Mouse (Mus musculus) A20 (cell line): ENCODE data around the gene Amt.

Source experiments
- DNase-seq: peaks from one replicate; pipeline ENCODE4 v3.0.0-alpha.2; 2011; ENCODE audit warnings: low read depth, low spot score

Amt gene

DNA sequence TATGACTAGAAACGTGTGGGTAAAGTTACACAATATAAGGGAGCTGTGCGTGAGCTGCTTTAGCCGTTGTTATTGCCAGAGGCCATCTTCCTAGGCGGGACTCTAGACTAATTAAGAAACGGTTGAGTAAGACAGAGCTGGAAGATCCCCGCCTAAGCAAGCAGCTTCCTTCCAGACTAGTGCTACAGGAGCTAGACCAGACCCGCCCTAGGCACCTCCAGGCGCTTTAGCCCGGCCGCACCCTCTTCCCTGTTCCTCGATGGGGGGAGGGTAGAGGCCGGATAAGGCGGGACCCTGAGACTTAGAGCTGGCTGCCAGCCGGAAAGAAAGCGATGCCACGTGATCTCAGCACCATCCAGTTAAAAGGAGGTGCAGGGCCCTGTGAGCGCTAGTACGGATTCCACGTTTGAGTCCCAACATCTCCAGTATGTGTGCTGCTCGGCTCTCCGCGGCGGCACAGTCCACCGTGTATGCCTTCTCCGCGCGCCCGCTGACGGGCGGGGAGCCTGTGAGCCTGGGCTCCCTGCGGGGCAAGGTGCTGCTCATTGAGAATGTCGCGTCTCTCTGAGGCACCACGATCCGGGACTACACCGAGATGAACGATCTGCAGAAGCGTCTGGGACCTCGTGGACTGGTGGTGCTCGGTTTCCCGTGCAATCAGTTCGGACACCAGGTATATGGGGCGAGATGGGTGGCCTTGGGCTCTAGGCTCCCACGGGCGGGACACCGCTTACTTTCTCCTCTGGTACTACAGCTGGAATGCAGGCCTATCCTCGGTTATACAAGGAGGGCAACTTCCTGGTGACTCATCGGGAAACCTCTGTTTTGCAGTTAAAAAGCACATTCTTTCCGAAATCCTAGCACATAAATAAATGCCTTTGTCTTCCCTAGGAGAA, 42.5 kb downstream of the Amt start, which contains the start of gene Gpx1:
Gene Gpx1 (plus strand): TSS at position 18 of the 896 bp plus-strand sequence.
- DNase-seq, result peak; percentile 94

DNA sequence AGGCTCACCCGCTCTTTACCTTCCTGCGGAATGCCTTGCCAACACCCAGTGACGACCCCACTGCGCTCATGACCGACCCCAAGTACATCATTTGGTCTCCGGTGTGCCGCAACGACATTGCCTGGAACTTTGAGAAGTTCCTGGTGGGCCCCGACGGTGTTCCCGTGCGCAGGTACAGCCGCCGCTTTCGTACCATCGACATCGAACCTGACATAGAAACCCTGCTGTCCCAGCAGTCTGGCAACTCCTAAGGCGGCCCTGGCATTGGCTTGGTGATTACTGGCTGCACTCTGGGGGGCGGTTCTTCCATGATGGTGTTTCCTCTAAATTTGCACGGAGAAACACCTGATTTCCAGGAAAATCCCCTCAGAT, 43.2 kb downstream of the Amt start:
- DNase-seq, result peak; percentile 61

DNA sequence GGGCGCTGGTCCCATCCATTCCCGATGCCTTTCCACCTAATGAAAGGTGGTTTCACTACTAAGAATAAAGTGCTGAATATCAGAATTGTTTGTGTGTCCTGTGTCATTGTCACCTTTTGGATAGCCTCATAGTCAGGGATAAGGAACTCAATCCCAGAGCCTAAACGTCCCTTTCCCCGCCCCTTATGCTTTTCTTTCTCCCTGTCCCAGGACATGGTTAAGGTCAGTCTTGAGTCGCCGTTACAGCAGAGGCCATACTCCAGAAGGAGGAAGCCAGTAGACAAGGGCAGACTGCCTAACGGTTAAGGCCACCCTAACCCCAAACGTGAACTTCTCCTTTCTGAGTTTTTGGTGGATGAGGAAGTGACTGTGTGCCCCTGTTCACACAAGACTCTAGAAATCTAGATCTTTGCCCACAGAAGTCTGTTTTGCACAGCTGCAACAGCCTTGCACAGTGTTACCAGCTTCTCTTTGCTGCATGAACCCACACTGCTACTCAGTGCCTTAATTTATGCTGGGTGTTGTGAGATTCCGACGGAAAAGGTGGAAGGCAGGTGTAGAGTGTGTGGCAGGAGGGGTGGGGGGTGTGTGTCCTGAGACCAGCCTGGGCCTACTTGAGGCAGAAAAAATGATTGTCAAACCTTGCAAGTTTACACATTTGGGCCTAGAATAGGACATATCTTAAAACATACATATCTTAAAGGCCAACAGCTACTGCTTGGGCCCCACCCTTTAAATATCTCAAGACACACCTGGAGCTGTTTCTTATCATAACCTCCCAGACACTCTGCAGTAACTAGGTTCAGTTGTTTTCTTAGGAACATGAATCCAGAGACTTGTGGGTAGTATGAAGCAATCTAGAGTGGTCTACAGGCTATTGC, 43.8 kb downstream of the Amt start:
- peak; percentile 87 for DNase-seq

DNA sequence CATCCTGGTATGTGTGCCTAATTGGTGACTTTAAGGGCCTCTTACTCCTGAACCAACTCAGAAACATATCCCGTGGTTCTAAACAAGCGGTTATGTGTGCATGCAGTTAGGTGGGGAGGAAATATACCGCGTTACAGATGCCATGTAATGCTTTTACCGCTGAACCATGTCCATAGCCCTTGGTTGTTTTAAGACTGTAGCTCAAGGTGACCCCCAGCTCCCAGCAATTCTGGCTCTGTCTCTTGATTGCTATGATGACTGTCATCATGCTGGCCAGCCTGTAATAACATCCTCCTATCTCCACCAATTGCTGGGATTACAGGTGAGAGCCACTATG, 44.5 kb downstream of the Amt start:
- no peak for DNase-seq

DNA sequence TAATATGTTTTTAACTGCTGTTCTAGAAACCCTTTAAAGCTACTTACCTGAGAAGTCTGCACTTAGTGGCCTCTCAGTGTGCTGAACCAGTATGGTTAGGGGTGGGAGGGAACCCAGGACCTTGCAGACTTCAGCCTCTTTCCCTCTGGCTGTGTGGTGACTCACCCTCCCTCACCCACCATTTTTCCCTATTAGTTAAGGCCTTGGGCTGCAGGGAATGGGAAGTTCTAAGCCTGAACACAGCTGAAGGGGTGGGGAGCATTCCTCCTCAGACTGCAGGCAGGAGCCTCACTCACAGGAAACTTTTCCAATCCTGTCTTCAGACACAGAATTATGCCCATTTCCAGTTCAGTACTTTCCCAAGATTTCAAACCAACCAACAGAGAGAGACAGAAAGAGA, 45.1 kb downstream of the Amt start:
- DNase-seq, result peak; percentile 30

DNA sequence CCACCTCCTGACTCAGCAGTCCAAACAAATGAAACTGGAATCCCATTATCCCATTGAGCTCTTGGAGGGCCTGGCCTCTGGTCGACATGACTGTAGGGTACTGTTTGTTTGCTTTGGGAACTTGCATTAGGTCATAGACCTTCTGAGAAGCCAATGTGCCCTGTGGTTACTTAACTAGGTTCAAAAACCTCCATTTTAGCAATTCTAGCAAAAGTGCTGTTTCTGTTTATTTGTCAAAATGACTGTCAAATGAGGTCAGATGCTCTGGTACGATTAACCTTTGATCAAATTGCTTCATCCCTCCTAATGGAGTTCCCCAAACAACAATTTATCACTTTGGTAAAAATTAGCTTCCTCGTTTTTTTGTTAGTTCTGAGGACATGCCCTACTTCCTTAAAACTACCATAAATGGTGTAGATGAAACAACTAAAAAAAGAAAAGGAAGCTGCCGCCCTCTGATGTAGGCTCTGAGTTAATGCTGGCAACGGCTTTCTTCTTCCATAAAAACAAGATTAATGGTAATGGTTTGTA, 45.7 kb downstream of the Amt start:
- DNase-seq, result peak; percentile 78

DNA sequence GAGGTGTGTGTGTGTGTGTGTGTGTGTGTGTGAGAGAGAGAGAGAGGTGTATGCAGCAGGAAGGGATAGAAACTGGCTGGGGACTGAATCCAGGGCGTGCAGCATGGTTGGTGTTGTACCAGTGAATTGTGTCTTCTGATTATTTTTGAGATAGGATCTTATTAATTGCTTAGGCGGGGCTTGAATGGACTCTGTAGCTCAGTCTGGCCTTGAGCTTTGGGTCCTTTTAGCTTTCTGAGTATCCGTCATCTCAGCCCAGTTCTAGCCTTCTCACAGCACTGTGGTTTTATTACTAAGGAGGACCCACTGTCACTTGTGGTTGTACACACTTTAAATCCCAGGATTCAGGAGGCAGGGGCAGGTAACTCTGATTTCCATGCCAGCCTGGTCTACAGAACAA, 46.7 kb downstream of the Amt start:
- DNase-seq, result peak; percentile 28

DNA sequence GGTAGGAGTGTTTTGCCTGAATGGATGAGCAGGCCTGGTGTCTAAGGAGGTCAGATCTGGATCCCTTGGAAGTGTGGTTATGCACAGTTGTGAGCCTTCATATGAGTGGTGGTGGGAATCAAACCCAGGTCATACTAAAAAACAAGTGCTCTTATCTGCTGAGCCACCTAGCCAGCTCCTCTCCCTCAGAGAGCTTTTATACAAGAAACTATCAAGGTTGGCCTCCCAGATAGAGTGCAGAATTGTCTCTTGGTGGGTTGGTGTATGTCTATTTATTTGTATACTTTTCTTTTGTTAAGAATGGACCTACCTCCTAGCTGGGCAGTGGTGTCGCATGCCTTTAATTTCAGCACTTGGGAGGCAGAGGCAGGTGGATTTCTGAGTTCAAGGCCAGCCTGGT, 47.2 kb downstream of the Amt start:
- DNase-seq, result peak; percentile 20

DNA sequence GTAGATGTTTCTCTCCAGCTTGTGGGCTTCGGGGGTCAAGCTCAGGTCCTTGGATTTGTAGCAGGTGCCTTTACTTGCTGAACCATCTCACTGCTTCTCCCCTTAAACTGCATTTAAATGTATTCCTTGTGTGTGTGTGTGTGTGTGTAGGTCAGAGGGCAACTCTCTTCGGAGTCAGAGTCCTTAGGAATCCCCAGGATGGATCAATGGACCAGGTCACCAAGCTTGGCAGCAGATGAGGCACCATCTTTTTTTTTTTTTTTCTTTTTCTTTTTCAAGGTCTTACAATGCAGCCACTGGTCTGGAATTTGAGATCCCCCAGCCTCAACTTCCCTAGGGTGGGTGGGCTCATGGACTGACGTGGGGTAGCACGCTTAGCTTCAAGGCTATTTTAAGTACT, 47.8 kb downstream of the Amt start:
- DNase-seq, result no peak

DNA sequence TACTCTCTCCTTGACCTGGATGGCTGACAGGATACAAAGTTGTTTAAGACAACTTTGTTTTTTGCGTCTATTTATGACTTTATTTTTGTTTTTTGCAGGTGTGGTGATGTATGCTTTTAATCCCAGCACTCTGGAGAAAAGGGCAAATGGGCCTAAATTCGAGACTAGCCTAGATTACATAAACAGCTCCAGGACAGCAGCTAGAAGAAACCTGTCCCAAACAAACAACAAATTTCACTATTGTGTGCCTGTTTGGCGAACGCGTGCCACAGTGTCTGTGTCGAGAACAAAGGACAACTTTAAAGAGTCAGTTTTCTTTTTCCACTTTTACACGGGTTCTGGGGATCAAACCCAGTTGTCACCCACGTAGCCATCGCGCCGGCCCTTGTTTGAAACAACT, 50.4 kb downstream of the Amt start:
- DNase-seq, result no peak

DNA sequence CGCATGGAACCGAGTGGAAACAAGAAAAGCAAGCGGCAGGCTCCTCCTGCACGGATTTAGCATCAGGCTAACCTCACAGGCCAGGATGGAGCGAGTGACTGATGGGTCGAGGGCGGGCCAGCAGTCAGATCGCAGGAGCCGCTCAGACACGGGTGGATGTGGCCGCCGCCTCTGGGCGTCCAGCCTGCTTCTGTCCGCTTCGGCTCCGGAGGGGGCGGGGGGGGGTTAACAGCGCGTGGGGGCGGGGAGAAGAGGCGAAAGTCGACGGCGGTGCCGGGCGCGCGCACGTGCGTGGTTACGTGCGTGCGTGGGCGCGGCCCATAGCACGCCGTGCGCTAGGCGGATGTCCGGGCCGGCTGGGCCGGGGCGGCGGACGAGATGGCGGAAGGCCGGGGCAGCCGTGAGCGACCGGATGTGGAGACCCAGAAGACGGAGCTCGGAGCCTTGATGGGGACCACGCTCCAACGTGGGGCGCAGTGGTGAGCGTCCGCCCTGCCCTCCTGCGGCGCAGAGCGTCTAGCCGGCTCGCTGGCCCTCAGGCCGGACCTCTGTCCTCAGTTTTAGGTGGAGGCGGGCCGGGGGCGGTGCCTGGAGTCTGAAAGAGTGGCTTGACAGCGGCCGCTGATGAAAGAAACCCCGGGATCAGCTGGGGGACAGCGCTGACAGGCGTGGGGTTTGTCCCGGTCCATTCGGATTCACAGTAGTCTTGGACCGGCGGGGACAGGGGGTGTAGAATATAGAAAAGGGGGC, 51.1 kb downstream of the Amt start, which contains the start of gene Usp4:
Gene Usp4 (plus strand): TSS at position 314 of the 750 bp plus-strand sequence.
- DNase-seq, result peak; percentile 93

DNA sequence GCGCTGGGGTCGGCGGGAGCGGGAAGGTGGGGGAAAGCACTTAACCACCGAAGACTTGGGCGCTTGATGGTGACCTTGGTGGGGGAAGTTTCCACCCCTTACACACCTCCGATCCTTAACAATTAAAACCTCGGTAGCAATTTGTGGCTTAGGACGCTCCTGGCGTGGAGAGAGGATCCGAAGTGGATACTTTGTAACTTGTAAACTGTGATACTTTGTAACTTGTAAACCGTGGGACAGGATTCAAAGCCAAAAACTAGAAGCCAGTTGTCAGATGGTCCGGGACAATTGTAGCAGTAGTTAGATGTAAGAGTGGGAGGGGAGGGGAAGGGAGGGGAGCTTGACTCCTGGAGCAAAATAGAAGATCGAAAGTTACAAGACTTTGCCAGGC, 51.6 kb downstream of the Amt start:
- DNase-seq, result no peak

DNA sequence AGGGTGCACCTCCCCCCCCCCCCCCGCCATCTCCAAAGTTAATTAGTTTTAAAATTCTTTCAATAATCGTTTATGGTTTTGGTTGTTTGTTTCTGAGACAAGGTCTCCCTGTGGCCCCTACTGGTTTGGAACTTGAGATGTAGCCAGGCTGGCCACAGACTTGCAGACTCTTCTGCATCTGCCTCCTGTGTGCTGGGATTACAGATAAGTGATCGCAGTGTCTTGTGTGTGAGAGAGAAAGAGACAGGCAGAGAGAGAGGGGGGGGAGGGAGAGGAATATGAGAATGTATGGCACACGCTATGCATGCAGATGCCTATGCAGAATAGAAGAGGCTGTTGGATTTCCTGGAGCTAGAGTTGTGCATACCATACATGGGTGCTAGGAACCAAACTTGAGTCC, 53.1 kb downstream of the Amt start:
- no peak for DNase-seq
